Mouse (Mus musculus): ENCODE results near the gene Ankmy2. TPM values are rescaled to one million over a fixed set of nuclear protein-coding genes. Genes with fewer than 3 reads are reported as not detected.

Gene Ankmy2
- polyA plus RNA-seq, 1 experiment from 2014 or later = 7.1 TPM

GRCm38 (mm10) chr12:36134111-36134510, 22.8 kb upstream of the Ankmy2 start:
- no peak overlapping the region for H3K9ac ChIP-seq
- no peaks in the 10 kb centered on the region for H3K4me1 ChIP-seq (replicated peaks)
- no peaks in the 10 kb centered on the region for H3K9me3 ChIP-seq (replicated peaks)
- no peak overlapping the region for H3K27ac ChIP-seq (replicated peaks)
- no peak overlapping the region for H3K4me2 ChIP-seq
- no peak for ATAC-seq (ENCODE audit: insufficient read depth)
- peaks cover 10% of the 10 kb centered on the region; the same call in 1 of the 2 replicates for H3K36me3 ChIP-seq (replicated peaks)
- no peak overlapping the region for H3K4me3 ChIP-seq (replicated peaks)
- 74% methylated on average over 5 of the region's 5 CpGs for WGBS (ENCODE audit: insufficient replicate concordance)
- no peaks in the 10 kb centered on the region for H3K27me3 ChIP-seq

- Histone ChIP-seq H3K36me3 (replicated peaks) (0 out of 2 replicates have a peak, but pooled peaks cover 5% of the 10 kb centered on the region), H3K9ac (no peak overlapping the region), H3K27ac (replicated peaks) (no peak overlapping the region), H3K27me3 (no peaks in the 10 kb centered on the region), H3K4me2 (no peak overlapping the region), H3K4me1 (replicated peaks) (no peaks in the 10 kb centered on the region), H3K4me3 (replicated peaks) (no peak overlapping the region), H3K9me3 (replicated peaks) (no peaks in the 10 kb centered on the region)
- WGBS (ENCODE audit: insufficient replicate concordance) = 54% methylated on average over 3 of the region's 3 CpGs
- no peak for ATAC-seq (ENCODE audit: insufficient read depth)
Measured at GRCm38 (mm10) chr12:36135409-36135808, 21.5 kb upstream of the Ankmy2 start.

GRCm38 (mm10) chr12:36136285-36136684, 20.6 kb upstream of the Ankmy2 start:
- WGBS (ENCODE audit: insufficient replicate concordance) = 52% methylated on average over 8 of the region's 8 CpGs
- Histone ChIP-seq H3K36me3 (replicated peaks) (0 out of 2 replicates have a peak, but pooled peaks cover 5% of the 10 kb centered on the region), H3K27ac (replicated peaks) (no peak overlapping the region), H3K27me3 (no peaks in the 10 kb centered on the region), H3K9me3 (replicated peaks) (no peaks in the 10 kb centered on the region), H3K4me3 (replicated peaks) (no peak overlapping the region), H3K4me1 (replicated peaks) (no peaks in the 10 kb centered on the region), H3K4me2 (no peak overlapping the region), H3K9ac (no peak overlapping the region)
- no peak for ATAC-seq (ENCODE audit: insufficient read depth)

DNA sequence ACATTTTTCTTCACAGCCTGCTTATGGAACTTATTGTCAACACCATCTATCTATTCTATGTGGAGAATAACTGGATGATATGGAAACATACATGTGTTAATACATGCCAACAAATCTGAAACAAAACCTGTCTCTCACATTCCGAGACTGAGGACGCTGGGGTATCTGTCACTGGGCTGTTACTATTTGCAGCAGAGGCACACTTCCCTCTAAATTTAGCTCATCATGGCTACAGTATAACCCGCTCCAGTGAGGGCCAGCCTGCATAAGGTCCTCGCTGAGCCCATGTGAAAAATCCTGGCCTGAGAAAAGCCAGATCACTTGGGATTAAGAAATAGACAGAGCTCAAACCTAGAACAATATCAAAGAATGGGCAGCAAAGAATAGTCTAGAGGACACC, 19.7 kb upstream of the Ankmy2 start:
- H3K4me3 ChIP-seq (replicated peaks) = no peak overlapping the region
- no peaks in the 10 kb centered on the region for H3K4me1 ChIP-seq (replicated peaks)
- ATAC-seq (ENCODE audit: insufficient read depth) = no peak
- no peaks in the 10 kb centered on the region for H3K36me3 ChIP-seq (replicated peaks)
- H3K4me2 ChIP-seq = no peak overlapping the region
- H3K27ac ChIP-seq (replicated peaks) = no peak overlapping the region
- H3K9me3 ChIP-seq (replicated peaks) = no peaks in the 10 kb centered on the region
- 56% methylated on average over 4 of the region's 4 CpGs for WGBS (ENCODE audit: insufficient replicate concordance)
- H3K9ac ChIP-seq = no peak overlapping the region
- H3K27me3 ChIP-seq = no peaks in the 10 kb centered on the region

- Histone ChIP-seq H3K4me3 (replicated peaks) (no peak overlapping the region), H3K4me2 (no peak overlapping the region), H3K4me1 (replicated peaks) (no peaks in the 10 kb centered on the region), H3K36me3 (replicated peaks) (no peaks in the 10 kb centered on the region), H3K9me3 (replicated peaks) (no peaks in the 10 kb centered on the region), H3K27me3 (no peaks in the 10 kb centered on the region), H3K27ac (replicated peaks) (no peak overlapping the region), H3K9ac (no peak overlapping the region)
- 80% methylated on average over 6 of the region's 6 CpGs for WGBS (ENCODE audit: insufficient replicate concordance)
- no peak for ATAC-seq (ENCODE audit: insufficient read depth)
Measured at GRCm38 (mm10) chr12:36140401-36140800, 16.5 kb upstream of the Ankmy2 start.

- Histone ChIP-seq H3K27me3 (no peaks in the 10 kb centered on the region), H3K9me3 (replicated peaks) (no peaks in the 10 kb centered on the region), H3K36me3 (replicated peaks) (no peaks in the 10 kb centered on the region), H3K9ac (no peak overlapping the region), H3K4me3 (replicated peaks) (no peak overlapping the region), H3K4me2 (no peak overlapping the region), H3K27ac (replicated peaks) (no peak overlapping the region), H3K4me1 (replicated peaks) (peaks cover 9% of the 10 kb centered on the region; the same call in 1 of the 2 replicates)
- 76% methylated on average over 3 of the region's 3 CpGs for WGBS (ENCODE audit: insufficient replicate concordance)
- ATAC-seq (ENCODE audit: insufficient read depth) = no peak
Measured at GRCm38 (mm10) chr12:36146230-36147011, 10.5 kb upstream of the Ankmy2 start.

DNA sequence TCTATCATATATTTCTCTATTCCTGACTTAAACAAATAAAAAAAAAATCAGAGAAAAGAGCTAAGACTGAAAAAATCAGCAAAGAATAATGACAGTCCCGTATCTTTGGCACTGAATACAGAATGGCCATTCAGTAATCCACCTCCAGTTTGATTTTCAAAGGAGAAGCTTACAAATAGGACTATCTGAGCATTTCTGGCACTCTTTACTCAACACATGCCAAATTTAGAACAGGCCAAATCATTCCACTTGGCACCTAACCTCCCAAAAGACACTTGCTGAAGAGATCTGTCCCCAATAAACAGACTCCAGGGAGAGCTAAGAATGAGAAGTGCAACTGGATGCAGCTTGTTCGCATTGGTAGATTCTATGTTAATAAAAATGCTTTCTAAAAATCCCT, 6.6 kb upstream of the Ankmy2 start:
- Histone ChIP-seq H3K9ac (no peak overlapping the region), H3K27ac (replicated peaks) (no peak overlapping the region), H3K9me3 (replicated peaks) (no peaks in the 10 kb centered on the region), H3K4me2 (no peak overlapping the region), H3K4me3 (replicated peaks) (no peak overlapping the region), H3K36me3 (replicated peaks) (no peaks in the 10 kb centered on the region), H3K4me1 (replicated peaks) (peaks cover 17% of the 10 kb centered on the region), H3K27me3 (no peaks in the 10 kb centered on the region)
- no peak for ATAC-seq (ENCODE audit: insufficient read depth)
- 65% methylated on average over 2 of the region's 2 CpGs for WGBS (ENCODE audit: insufficient replicate concordance)

DNA sequence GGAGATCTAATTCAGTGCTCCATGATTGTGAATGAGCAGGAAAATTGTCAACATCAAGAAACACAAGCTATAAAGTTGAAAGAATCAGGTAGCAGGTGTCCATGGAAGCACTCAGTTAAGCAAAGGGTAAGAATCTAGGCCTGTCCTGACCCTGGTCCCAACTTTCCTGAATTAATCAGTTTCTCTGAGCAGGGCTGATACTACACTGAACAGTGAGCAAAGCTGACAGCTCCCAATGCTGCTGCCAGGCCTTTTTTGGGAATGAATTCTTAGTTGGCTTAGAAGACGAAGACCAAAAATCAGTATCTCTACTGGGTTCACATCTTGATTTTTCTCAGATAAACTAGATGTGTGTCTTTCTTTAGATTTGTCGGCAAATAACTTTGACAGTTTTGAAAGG, 6.2 kb upstream of the Ankmy2 start:
- ATAC-seq (ENCODE audit: insufficient read depth) = no peak

GRCm38 (mm10) chr12:36155141-36155641, 1.7 kb upstream of the Ankmy2 start:
- H3K4me3 ChIP-seq (replicated peaks) = peak overlapping the region; percentile 81
- no peak for ATAC-seq (ENCODE audit: insufficient read depth)
- H3K9me3 ChIP-seq (replicated peaks) = no peaks in the 10 kb centered on the region
- WGBS (ENCODE audit: insufficient replicate concordance) = 9% methylated on average over 8 of the region's 8 CpGs
- peak overlapping the region; percentile 67; the same call in 1 of the 2 replicates for H3K9ac ChIP-seq
- H3K4me2 ChIP-seq = peak overlapping the region; percentile 96
- H3K36me3 ChIP-seq (replicated peaks) = no peaks in the 10 kb centered on the region
- H3K4me1 ChIP-seq (replicated peaks) = peaks cover 41% of the 10 kb centered on the region
- H3K27me3 ChIP-seq = no peaks in the 10 kb centered on the region
- no peak overlapping the region for H3K27ac ChIP-seq (replicated peaks)

More for the DNA sequence above, 6.2 kb upstream of the Ankmy2 start:
- 76% methylated on average over 2 of the region's 2 CpGs for WGBS (ENCODE audit: insufficient replicate concordance)
- Histone ChIP-seq H3K4me1 (replicated peaks) (peaks cover 19% of the 10 kb centered on the region), H3K36me3 (replicated peaks) (no peaks in the 10 kb centered on the region), H3K27ac (replicated peaks) (no peak overlapping the region), H3K9ac (no peak overlapping the region), H3K27me3 (no peaks in the 10 kb centered on the region), H3K9me3 (replicated peaks) (no peaks in the 10 kb centered on the region), H3K4me3 (replicated peaks) (no peak overlapping the region), H3K4me2 (no peak overlapping the region)

DNA sequence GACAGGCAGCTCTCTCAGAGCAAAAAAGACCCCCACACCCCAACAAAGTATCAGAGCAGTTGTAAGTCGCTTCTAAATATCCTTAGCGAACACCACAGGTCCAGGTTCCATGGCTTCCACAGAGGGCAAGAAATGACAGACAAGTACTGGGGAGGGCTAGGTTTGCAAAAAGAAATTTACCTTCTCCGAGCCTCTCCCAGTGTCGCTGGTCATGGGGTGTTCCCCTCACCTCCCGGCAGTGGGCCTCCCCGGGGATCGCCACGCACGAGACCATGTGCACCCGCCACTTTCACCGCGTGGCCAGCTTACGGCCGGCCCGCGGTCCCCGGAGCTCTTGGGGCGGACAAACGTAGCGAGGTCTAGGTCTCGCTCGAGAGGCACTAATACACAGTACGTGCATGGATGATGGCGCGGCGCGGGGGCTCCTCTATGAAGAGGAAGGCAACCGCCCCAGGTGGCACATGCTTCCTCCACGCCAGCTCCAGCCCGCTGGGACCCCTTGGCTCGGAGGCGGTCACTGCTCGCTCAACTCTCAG, 745 bp upstream of the Ankmy2 start:
- Histone ChIP-seq H3K27me3 (no peaks in the 10 kb centered on the region), H3K4me3 (replicated peaks) (peak overlapping the region; percentile 81), H3K4me2 (peak overlapping the region; percentile 96), H3K9me3 (replicated peaks) (no peaks in the 10 kb centered on the region), H3K4me1 (replicated peaks) (peaks cover 41% of the 10 kb centered on the region), H3K36me3 (replicated peaks) (no peaks in the 10 kb centered on the region), H3K27ac (replicated peaks) (0 out of 2 replicates have a peak overlapping the region, but pooled peaks have one; percentile 45), H3K9ac (peak overlapping the region; percentile 67)
- ATAC-seq (ENCODE audit: insufficient read depth) = peak; percentile 29
- WGBS (ENCODE audit: insufficient replicate concordance) = under 1% methylated on average over 33 of the region's 33 CpGs

DNA sequence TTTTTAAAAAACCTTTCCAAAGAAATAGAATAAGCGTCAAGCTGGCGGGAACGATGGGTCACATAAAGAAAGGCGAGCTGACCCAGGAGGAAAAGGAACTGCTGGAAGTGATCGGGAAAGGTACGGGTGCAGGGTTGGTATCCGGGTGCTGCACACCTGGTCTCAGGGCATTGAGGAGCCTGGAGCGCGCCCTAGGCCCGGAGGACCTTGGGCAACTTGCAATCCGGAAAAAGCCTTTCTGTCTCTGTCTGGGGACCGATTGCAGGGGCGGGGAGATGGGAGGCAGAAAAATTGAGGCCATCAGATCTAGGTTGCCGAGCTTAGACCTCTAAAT, 357 bp downstream of the Ankmy2 start:
- H3K36me3 ChIP-seq (replicated peaks) = no peaks in the 10 kb centered on the region
- peak; percentile 40 for ATAC-seq (ENCODE audit: insufficient read depth)
- H3K27ac ChIP-seq (replicated peaks) = peak overlapping the region; percentile 83
- peak overlapping the region; percentile 81 for H3K4me3 ChIP-seq (replicated peaks)
- H3K9ac ChIP-seq = peak overlapping the region; percentile 69
- 0% methylated on average over 14 of the region's 14 CpGs for WGBS (ENCODE audit: insufficient replicate concordance)
- H3K27me3 ChIP-seq = no peaks in the 10 kb centered on the region
- H3K4me2 ChIP-seq = peak overlapping the region; percentile 96
- no peaks in the 10 kb centered on the region for H3K9me3 ChIP-seq (replicated peaks)
- H3K4me1 ChIP-seq (replicated peaks) = peaks cover 41% of the 10 kb centered on the region

Measured in liver, embryonic 15.5 days (tissue).